Mouse (Mus musculus): Measurements from ENCODE around the gene Hoxd1. TPM values are rescaled to one million over a fixed set of nuclear protein-coding genes. Genes with fewer than 3 reads are reported as not detected.

Gene Hoxd1
- polyA plus RNA-seq (2017; shearing (Covaris generic)) = not detected

GRCm38 (mm10) chr2:74762522-74763244 is at the start of gene Hoxd1:
Gene Hoxd1 (plus strand): TSS chr2:74762980.

GRCm38 (mm10) chr2:74726551-74726950 is 36.2 kb upstream of the Hoxd1 start, which contains the start of gene Gm28230:
Gene Gm28230 (plus strand): TSS chr2:74726728.

Other genes with a start within 250 kb of the Hoxd1 start
- gene Lnpk, start 183.5 kb upstream of the Hoxd1 start, polyA plus RNA-seq (2017; shearing (Covaris generic)) = 10 to 100 TPM; 14.4 to 22.5 TPM
- gene Evx2, start 103.4 kb upstream of the Hoxd1 start, polyA plus RNA-seq (2017; shearing (Covaris generic)) = under 1 TPM in 1 of 2 experiments, not detected in 1; 0.20 TPM
- gene Hoxd13, start 94.7 kb upstream of the Hoxd1 start, polyA plus RNA-seq (2017; shearing (Covaris generic)) = not detected
- not detected for gene Hoxd12, start 88.0 kb upstream of the Hoxd1 start, polyA plus RNA-seq (2017; shearing (Covaris generic))
- gene Hoxd11, start 83.4 kb upstream of the Hoxd1 start, polyA plus RNA-seq (2017; shearing (Covaris generic)) = under 1 TPM in 1 of 2 experiments, not detected in 1; 0.09 TPM
- not detected for gene Hoxd10, start 71.1 kb upstream of the Hoxd1 start, polyA plus RNA-seq (2017; shearing (Covaris generic))
- not detected for gene Hoxd9, start 65.3 kb upstream of the Hoxd1 start, polyA plus RNA-seq (2017; shearing (Covaris generic))
- gene Hoxd8, start 58.4 kb upstream of the Hoxd1 start, polyA plus RNA-seq (2017; shearing (Covaris generic)) = under 1 TPM in 1 of 2 experiments, not detected in 1; 0.28 TPM
- gene Hoxd3, start 51.1 kb upstream of the Hoxd1 start, polyA plus RNA-seq (2017; shearing (Covaris generic)) = not detected
- not detected for gene Hoxd4, start 51.1 kb upstream of the Hoxd1 start, polyA plus RNA-seq (2017; shearing (Covaris generic))
- not detected for gene Gm28230, start 36.3 kb upstream of the Hoxd1 start, polyA plus RNA-seq (2017; shearing (Covaris generic))
- gene Mtx2, start 62.8 kb downstream of the Hoxd1 start, polyA plus RNA-seq (2017; shearing (Covaris generic)) = 10 to 100 TPM; 65.0 to 74.4 TPM